Mouse (Mus musculus) natural killer cell, adult 2 months (primary cell): ENCODE data around the gene Lcn2.
"Not testable (repeated sequence)": the region's sequence is repeated elsewhere in the genome, so short reads cannot be mapped to it uniquely, and the experiment has no call there.

Experiments
- DNase-seq, 2 experiments: peaks; one replicate each; pipeline ENCODE4 v3.0.0; 2022; ENCODE audit warnings: low spot score in 2 of 2

The Lcn2 gene

DNA sequence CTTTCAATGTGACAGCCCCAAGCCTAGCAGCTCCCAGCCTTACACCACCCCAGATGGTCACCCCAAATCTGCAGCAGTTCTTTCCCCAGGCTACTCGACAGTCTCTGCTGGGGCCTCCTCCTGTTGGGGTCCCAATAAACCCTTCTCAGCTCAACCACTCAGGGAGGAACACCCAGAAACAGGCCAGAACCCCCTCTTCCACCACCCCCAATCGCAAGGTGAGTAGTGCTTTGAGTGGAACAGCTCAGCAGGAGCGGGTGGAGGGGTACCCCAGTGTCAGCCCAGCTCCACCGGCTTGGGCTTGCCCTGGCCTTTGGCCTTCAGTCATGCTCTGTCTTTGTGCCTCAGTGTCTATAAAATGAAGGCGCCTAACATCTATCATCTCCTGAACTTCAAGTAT lies 20.7 kb downstream of the Lcn2 start:
- no peak for DNase-seq

DNA sequence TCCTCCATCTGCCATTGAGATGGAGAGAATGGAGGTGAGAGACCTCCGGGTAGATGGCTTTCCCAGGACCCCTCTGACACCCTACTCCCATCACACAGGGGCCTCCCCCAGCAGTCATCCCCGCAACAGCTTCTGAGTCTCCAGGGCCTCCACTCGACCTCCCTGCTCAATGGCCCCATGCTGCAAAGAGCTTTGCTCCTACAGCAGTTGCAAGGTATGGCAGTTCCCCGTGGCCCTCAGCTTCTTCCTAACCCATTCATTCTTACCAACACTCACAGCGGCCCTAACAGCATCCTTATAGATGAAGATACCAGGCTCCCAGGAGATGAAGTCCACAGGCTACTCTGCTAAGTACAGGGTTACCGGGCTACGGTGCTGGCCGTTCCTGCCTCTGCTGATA lies 23.9 kb downstream of the Lcn2 start:
- no peak for DNase-seq

DNA sequence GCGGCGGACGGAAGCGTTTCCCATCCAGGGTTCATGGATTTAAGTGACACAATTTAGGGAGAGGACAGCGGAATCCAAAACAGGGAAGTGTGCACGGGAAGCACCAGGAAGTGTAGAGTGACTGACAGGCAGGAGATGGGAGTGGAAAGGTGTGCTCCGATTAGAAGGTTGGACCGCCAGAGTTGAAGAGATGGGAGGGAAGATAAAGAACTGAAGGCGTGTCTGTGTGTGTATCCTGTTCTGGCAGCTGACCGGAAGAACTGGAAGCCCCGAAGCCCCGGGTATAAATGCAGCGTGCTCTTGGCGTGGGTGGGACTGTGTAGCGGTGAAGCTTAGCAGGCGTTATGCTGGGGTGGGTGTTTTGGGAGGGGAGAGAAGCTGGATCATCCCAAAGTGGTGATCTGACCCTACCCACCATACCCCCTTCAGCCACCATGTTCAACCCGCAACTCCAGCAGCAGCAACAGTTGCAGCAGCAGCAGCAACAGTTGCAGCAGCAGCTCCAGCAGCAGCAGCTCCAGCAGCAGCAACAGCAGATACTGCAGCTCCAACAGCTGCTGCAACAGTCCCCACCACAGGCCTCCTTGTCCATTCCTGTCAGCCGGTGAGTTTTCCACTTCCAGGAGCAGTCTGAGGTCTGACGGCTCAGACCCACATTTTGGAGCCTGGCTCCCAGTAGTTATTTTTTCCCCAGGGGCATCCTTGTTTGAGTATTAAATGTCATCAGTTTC lies 24.5 kb downstream of the Lcn2 start:
- peak in 1 of 2 experiments; percentile 21 for DNase-seq

DNA sequence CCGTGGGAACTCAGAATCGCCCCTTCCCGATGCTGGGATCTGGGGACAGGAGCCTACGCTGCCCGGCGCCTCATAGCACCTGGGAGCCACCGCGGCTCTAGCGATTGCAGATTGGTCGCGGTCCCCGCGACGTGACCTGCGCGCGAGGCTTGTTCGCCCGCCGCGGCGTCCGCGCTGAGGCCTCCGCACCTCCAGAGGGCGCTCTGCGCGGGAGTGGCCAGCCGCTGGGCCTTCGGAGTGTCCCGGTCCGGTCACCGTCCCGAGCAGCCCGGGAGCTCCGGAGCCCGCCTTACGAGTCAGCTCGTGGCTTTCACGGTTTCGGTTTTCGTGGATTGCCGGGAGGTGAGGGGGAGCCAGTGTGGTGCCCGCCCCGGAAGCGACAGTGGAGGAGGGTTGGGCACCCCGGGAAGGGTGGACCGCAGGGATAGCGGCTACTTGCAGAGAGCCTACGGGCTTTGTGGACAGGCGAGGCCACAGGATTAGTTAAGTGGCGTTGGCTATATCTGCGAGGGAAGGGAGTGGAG lies 25.2 kb downstream of the Lcn2 start:
- DNase-seq: peak; percentile 86 to 90

DNA sequence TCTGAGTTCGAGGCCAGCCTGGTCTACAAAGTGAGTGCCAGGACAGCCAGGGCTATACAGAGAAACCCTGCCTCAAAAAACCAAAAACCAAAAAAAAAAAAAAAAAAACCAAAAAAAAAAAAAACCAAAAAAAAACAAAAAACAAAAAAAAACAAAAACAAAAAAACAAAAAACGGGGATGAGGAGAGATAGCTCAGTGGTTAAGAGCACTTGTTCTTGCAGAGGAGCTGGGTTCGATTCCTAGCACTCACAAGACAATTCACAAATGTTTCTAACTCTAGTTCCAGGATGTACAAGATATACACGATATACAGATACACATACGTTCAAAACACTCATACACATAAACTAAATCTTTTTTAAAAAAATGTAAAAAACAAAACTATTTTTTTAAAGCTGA lies 25.8 kb downstream of the Lcn2 start:
- DNase-seq: not testable (repeated sequence)

DNA sequence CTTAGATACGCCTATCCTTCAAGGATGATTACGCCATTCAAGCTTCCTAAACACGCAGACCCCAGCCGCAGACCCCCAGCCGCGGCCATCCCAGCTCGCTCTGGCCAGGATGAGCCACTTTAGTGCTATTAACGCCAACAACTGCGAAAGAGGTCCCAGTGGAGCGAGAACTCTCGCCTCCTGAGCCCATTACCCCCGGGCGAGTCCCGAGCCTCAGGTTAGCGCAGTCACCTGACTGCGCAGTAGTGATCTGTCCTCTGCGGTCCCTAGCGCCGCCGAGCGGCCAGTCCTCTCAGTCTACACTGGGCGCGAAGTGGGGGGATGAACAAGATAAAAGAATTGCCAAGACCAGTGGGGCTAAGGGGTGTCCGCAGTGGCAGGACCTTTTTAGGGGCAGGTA lies 26.6 kb downstream of the Lcn2 start:
- DNase-seq: peak; percentile 64 to 76

DNA sequence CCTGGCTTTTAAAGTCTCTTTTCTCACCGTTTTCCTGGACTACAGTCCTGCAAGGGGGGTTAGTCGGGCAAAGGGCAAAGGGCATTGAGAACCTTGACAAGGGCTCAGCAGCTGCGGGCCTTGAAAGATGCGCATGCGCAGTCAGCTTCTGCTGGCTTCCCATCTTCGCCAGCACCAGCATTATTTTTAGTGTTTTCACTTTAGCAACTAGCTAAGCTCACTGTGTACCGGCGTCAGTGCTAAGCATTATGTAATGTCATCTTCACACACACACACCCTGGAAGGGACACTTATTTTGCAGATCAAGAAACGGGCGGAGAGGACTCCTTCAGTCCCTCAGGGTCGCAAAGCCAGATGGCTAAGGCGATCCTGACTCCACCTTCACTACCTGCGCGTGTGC lies 27.3 kb downstream of the Lcn2 start:
- peak; percentile 46 to 60 for DNase-seq

DNA sequence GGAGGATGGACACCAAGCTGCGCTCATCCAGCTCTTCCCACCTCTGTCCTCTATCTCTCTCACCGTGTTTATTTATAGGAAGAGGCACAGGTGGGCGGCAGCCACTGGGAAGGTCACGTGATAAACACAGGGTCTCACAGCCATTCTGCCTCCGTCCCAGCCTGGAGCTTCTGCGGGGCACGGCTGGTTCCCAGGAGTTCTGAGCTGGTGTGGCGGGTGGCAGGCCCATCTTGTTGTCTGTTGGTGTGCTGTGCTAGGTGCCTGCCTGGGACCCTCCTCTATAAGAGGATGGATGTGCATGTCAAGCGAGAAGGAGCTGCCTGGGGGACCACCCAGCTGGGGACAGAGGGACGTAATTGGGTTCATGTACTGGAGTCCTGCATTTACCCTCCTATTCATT lies 29.7 kb downstream of the Lcn2 start:
- DNase-seq: no peak

DNA sequence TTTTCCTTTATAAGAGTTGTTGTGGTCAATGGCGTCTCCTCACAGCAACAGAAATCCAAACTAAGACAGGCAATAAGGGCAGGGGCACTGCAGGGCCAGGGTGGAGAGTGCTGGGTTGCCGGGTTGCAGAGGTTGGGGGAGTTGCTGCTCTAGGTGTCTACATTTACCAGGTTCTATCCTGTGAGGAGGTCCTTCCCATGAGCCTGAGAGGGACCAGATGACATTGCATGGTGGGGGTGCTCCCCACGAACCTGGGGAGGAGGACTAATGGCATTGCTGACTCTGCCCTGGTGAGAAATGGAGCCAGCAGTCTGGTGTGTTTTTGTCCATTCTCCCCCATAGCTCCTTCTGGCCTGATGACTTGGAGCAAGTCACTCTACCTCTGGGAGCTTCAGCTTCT lies 30.3 kb downstream of the Lcn2 start:
- DNase-seq: no peak

DNA sequence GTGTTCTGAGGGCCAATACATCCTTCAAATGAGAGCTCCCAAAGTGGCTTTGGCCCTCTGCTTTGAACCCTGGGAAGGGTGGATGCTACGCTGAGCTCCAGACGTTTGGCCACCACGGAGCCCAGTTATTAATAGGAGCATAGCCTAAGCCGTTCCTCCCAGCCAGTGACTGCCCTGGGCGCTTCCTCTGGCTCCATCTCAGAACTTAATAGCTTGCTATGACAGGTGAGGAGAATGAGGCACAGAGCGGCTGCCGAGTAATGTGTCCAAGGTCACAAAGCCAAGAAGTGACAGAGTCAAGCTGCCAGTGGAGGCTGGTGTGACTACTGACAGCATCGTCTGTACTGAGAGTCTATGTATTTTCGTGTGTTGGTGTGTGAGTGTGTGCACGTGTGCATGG lies 31.8 kb downstream of the Lcn2 start:
- DNase-seq: no peak

DNA sequence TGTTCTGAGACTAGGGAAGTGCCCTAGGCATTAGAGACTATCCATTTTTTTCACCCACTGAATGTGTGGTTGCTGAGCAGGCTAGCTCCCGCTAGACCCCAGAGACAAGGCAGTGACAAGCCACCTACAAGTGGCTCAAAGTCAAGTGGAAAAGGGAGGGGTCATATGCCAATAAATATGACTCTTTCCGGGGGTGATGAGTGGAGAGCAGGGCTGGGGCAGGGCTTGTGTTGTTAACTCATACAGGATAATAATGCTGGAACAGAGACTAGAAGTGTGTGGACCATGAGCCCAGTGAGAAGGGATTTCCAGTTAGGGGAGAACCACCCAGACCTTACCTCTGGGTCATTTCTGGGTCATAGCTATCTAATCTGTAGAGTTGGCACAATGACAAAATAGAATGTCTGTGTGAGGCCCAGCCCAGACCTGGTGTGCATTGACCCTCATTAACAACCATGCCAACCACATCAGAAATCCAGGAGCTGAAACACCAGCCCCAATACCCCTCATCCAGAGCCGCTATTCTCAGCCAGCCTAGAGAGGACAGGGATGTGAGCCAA lies 33.6 kb downstream of the Lcn2 start:
- no peak for DNase-seq

DNA sequence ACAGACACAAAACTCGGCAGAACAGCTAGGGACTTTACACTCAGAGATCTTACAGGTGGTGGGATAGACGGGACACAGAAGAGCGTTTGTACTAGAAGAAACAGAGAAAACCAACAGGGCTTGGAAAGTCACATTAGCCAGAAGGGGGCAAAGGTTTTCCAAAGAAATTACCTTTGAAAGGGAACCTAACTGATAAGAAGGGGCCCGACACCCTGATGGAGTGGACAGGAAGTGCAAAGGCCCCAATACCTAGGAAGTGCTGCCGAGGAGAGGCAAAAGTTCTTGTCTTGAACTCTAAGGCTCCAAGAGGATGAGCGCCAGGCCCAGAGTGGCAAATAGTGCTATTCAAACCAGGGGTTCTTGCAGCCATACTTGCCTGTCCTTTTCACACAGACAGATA lies 34.2 kb downstream of the Lcn2 start:
- no peak for DNase-seq

DNA sequence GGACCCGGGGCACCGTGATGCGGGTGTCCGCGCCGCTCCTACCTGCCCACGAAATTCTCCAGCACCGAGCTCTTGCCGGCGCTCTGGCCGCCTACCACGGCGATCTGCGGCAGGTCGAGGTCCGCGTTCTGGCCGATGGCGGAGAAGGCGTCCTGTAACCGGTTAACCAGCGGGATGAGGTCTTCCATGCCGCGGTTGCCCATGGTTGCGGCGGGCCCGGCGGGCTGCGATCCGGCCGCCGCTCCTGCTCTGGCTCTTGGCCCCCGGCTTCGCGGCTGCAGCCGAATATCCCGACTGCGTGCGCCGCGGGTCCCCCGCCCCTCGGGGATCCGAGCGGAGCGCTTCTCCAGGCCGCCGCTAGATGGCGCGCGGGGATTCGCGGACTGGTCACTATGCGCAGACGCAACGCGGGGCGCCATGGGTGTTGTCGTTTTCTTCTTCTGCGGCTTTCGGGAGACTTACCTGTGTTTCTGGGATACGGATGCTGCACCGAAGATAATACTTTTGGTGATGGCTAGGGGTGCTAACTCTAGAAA lies 35.0 kb downstream of the Lcn2 start, which contains the start of gene Dnm1:
TSS of gene Dnm1 (minus strand) at position 332 of the 536 bp plus-strand sequence.
- DNase-seq: peak; percentile 78 to 87

DNA sequence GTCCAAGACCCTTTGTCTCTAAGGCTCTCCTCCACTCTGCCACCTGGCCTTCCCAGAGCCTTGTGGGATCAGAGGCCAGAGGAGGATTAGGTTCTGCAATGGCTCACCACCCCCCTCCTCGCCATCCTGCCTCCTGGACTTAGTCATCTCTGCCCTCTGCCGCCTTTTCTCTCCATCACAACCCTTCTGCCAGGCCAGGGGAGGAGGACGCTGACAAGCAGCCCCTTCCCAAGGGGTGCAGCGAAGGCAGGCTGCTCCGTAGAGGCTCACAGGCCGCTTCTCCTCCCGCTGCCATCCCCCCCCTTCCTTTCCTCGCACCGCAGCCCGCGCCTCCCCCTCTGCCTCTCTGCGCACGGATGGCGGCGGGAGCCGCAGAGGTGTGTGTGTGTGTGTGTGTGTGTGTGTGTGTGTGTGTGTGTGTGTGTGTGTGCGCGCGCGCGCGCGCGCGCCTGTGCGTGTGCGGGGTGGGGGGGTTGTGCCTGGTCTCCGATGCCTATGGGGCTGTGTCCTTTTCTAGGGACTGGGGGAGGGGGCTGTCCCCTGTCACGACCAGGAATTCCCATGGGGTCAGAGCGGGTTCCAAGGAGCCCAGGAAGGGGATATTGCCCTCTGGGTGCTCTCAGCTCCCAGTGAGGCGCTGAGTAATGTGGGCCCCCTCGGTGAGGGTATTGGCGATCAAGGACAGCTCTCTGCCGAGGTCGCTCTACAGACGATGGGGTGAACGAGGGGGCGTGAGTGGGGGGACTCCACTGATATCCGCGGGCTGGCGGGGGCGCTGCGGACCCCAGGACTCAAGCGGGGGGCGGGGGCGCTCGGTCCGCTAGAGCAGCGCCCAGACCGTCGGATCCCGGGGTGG lies 35.7 kb downstream of the Lcn2 start, which contains the start of gene Ciz1:
TSS of gene Ciz1 (plus strand) at position 177 of the 856 bp plus-strand sequence.
- peak in 1 of 2 experiments; percentile 18 for DNase-seq

DNA sequence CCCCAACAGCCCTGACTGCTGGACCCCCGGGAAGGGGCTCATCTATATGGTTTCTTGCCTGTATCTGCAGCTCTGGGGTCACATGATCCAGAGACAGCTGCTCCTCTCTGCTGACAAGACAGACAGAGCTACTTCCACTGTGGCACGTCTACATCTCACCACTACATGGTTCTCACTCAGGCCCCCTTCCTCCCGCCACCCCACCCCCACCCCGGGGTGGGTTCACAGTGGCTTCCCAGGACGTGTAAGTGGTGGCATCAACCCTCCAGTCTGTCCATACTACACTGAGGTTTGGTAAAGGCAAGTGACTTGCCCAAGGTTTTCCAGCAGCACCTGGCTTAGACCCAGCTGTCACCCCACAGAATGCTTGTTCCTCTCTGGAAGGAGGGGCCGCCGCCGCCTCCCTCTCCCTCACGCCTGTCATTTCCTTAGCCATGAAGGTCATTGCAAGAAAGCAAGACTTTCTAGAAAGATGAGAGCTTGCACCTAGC lies 36.5 kb downstream of the Lcn2 start:
- no peak for DNase-seq

DNA sequence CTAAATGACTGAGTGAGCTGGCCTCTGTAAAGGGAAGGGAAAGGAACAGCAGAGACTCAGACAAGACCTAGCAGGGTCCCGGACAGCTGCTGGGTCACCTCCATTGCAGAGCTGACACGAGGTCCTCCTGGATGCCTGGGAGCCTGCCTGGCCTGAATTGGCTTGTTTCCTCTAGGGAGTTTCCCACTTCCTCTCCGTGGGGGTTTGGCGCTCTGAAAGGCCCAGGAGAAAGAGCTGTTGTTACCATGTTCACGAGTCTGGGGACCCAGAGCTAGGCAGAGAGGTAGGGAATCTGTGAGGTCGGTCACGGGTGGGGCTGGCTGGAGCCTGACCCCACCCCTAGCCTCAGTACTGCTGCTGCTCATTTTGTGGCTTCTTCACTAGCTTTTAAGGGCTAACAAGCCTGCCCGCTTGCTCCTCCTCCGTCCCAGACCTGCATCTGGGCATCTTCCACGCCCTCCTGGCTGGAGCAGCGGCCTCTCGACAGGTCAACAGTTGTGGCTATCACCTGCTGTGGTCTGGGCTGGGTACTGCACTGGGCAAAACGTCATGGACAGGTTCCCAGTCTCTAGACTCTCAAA lies 37.5 kb downstream of the Lcn2 start:
- no peak for DNase-seq

DNA sequence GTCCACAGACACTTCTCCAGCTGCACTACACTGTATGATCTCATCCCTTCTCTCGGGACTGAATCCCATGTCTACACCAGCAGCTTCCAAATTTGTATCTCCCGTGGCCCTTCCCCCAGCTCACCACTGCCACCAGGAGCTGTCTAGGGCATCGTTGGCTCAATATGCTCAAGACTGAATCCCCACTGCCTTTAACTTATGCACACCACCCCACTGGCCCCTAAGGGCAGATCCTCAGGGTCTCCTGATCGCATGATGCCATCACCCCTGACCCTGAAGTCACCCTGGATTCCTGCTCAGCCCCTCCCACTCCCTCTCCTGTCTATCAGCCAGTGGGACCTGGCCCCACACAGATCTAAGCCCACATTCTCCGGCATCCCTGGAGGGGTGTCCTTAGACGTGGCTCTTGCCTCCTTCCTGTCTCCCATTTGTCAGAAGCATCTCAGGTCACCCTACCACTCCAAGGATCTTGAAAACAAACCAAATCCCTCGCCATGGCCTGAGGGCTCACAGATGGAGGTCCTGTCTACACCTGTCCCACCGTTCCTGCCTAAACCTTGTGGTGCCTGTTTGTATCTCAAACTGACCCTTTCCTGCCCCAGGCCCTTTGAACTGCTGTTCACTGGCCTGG lies 38.3 kb downstream of the Lcn2 start:
- no peak for DNase-seq

DNA sequence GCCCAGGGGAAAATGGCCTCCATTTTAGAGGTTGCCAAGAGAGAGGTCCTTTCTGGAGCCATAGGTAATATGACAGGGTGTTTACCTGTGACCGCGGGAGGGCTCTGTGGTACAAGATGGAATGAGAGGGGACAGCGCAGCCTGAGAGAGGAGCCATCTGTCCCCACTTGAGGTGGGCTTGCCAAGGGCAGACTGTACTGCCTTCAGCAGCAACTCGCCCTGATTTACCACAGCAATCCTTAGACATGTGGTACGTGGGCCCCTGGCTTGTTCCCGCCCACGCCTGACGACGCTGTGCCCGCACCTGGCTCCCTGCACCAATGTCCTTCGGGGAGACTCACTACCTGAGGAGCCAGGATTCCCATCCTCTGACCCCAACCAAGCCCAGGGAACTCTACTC lies 39.7 kb downstream of the Lcn2 start:
- no peak for DNase-seq

DNA sequence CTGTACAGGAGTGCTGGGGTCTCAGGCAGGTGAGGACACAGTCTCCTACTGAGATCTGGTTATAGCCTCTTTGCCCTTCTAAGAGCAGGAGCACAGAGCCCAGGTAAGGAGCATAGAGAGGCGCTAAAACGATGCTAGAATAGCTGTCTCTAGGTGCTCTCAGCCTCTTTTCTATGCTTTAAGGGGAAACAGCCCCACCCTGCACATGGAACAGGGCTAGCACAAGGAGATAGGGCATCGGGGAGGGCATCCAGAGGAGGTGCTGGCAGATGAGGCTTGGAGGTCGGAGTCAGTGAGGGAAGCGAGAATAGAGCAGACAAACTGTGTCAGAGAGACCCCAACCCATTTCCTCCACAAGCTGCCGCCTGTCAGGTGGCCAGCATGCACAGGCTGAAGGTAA lies 41.0 kb downstream of the Lcn2 start:
- DNase-seq: no peak

DNA sequence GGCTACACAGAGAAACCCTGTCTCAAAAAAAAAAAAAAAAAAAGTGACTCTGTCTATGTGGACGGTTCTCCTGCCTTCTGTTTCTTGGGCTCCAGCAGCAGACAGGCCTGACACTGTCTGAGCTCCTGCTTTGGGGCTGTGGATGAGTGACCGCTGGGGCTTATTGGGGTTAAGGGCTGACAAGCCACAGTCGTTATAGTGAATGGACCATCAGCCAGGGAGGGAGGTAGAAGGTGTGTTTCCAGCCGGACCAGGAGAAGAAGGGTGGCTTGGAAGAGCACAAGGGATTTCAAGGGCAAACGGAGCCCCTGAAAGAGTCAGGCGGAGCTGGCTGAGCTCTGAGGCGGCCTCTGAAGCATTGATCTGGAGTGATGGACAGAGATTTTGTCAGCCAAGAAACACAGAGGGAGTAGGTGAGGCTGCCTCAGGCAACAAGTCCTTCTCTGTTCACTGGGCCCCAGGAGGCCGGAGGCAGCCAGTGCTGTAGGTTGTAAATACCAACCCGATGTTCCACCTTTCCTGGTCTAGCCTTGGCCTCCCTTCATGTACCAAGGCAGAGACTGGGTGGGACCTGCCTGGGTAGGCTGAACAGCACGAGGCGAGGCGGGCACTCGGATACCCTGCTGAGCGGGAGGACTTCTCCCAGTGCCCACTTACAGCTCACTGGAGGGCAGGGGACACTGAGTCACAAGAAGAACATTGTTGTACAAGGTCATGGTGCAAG lies 43.3 kb downstream of the Lcn2 start:
- DNase-seq: no peak
